Mouse (Mus musculus): ENCODE results near the gene Gramd1b. TPM values are rescaled to one million over a fixed set of nuclear protein-coding genes. Genes with fewer than 3 reads are reported as not detected.

Gene Gramd1b
- polyA plus RNA-seq, 1 experiment from 2014 or later: 5.7 TPM

GRCm38 (mm10) chr9:40294866-40295265 lies 236.3 kb downstream of the Gramd1b start:
- no peak for ATAC-seq (replicated peaks; ENCODE audit: insufficient number of reproducible peaks, insufficient read depth, low FRiP score, low read depth)
- peaks cover 25% of the 10 kb centered on the region for H3K36me3 ChIP-seq
- WGBS: 79% methylated on average over 1 of the region's 1 CpGs
- no peak overlapping the region for H3K4me3 ChIP-seq
- no peak overlapping the region for H3K4me2 ChIP-seq
- no peaks in the 10 kb centered on the region for H3K9me3 ChIP-seq (replicated peaks)
- no peak overlapping the region for H3K9ac ChIP-seq
- H3K27ac ChIP-seq: no peak overlapping the region
- H3K27me3 ChIP-seq: no peaks in the 10 kb centered on the region
- H3K4me1 ChIP-seq (replicated peaks): no peaks in the 10 kb centered on the region

- no peaks in the 10 kb centered on the region for H3K4me1 ChIP-seq (replicated peaks)
- H3K36me3 ChIP-seq: peaks cover 23% of the 10 kb centered on the region; the same call in 1 of the 2 replicates
- no peak overlapping the region for H3K4me3 ChIP-seq
- no peaks in the 10 kb centered on the region for H3K27me3 ChIP-seq
- no peak for ATAC-seq (replicated peaks; ENCODE audit: insufficient number of reproducible peaks, insufficient read depth, low FRiP score, low read depth)
- H3K9ac ChIP-seq: no peak overlapping the region
- no peak overlapping the region for H3K4me2 ChIP-seq
- no peak overlapping the region for H3K27ac ChIP-seq
- WGBS: 82% methylated on average over 5 of the region's 5 CpGs
- H3K9me3 ChIP-seq (replicated peaks): no peaks in the 10 kb centered on the region
Observed at GRCm38 (mm10) chr9:40294210-40294609, 237.0 kb downstream of the Gramd1b start.

DNA sequence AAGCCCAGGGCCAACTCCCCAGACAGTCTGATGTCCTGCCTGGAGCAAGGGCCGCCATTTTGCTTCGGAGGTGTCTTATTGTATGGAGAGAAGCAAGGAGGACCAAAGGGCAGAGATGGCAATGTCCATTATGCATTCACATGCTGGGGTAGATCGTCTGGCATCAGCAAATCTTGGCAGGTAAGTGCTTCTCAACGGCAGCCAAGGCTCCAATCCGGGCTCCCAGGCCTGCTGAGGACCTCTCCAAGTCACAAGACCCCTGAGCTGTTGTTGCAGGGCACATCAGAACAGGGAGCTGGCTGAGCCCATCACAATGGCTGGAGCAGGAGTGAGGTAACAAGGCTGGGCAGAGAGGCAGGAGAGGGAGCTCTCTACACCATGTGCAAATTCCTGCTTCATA lies 237.4 kb downstream of the Gramd1b start:
- H3K4me3 ChIP-seq: no peak overlapping the region
- H3K9me3 ChIP-seq (replicated peaks): no peaks in the 10 kb centered on the region
- 85% methylated on average over 5 of the region's 5 CpGs for WGBS
- H3K36me3 ChIP-seq: peaks cover 23% of the 10 kb centered on the region; the same call in 1 of the 2 replicates
- no peak for ATAC-seq (replicated peaks; ENCODE audit: insufficient number of reproducible peaks, insufficient read depth, low FRiP score, low read depth)
- no peaks in the 10 kb centered on the region for H3K27me3 ChIP-seq
- H3K4me1 ChIP-seq (replicated peaks): no peaks in the 10 kb centered on the region
- H3K9ac ChIP-seq: no peak overlapping the region
- no peak overlapping the region for H3K4me2 ChIP-seq
- no peak overlapping the region for H3K27ac ChIP-seq

DNA sequence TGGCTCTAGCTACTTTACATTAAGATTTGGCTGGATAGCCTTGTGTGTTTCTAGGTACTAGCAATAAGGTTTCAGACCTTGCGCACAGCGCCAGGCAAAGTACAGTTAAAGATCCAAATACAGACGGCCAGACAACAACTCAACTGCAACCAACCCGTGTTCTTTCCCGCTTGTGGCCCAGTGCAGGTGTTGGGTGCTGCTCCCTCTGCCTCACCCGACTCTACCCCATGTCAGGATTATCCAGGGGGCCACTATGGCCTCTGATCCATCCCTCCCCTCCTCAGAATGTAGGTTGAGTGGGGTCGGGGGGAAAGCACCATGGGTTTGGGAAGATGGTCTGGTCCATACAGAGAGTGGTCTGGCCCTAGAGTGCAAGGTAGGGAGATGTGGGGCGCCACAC lies 237.9 kb downstream of the Gramd1b start:
- H3K9me3 ChIP-seq (replicated peaks): no peaks in the 10 kb centered on the region
- H3K4me1 ChIP-seq (replicated peaks): no peaks in the 10 kb centered on the region
- H3K4me3 ChIP-seq: no peak overlapping the region
- 0 out of 2 replicates have a peak, but pooled peaks have one; percentile 43 for ATAC-seq (replicated peaks; ENCODE audit: insufficient number of reproducible peaks, insufficient read depth, low FRiP score, low read depth)
- no peak overlapping the region for H3K9ac ChIP-seq
- H3K27me3 ChIP-seq: no peaks in the 10 kb centered on the region
- H3K4me2 ChIP-seq: no peak overlapping the region
- H3K36me3 ChIP-seq: peaks cover 19% of the 10 kb centered on the region; the same call in 1 of the 2 replicates
- 83% methylated on average over 8 of the region's 8 CpGs for WGBS
- no peak overlapping the region for H3K27ac ChIP-seq

DNA sequence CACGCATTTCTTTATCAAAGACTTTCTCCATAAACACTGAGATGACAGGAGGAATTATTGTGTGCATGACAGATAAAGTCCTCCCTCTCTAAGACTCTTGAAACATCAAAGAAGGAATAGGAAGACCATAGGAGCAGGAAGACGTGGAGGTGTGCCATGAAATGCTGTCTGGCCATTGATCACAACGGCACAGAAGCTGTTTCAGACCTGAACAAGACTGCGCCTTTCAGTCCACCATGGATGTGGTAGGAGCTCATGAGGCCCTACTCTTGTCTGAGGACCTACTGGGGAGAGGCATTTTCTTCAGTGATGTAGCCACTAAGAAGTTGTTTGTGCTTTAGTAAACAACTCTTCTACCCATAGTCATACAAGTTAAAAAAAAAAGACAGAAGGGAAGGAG lies 238.7 kb downstream of the Gramd1b start:
- no peak overlapping the region for H3K4me3 ChIP-seq
- ATAC-seq (replicated peaks; ENCODE audit: insufficient number of reproducible peaks, insufficient read depth, low FRiP score, low read depth): no peak
- H3K9me3 ChIP-seq (replicated peaks): no peaks in the 10 kb centered on the region
- no peaks in the 10 kb centered on the region for H3K4me1 ChIP-seq (replicated peaks)
- peaks cover 14% of the 10 kb centered on the region; the same call in 1 of the 2 replicates for H3K36me3 ChIP-seq
- WGBS: 86% methylated on average over 4 of the region's 4 CpGs
- H3K27me3 ChIP-seq: no peaks in the 10 kb centered on the region
- H3K9ac ChIP-seq: no peak overlapping the region
- H3K4me2 ChIP-seq: no peak overlapping the region
- H3K27ac ChIP-seq: no peak overlapping the region

- Histone ChIP-seq H3K27ac (no peak overlapping the region), H3K27me3 (no peaks in the 10 kb centered on the region), H3K4me3 (no peak overlapping the region), H3K4me1 (replicated peaks) (no peaks in the 10 kb centered on the region), H3K9me3 (replicated peaks) (no peaks in the 10 kb centered on the region), H3K4me2 (no peak overlapping the region), H3K36me3 (no peaks in the 10 kb centered on the region), H3K9ac (no peak overlapping the region)
- no peak for ATAC-seq (replicated peaks; ENCODE audit: insufficient number of reproducible peaks, insufficient read depth, low FRiP score, low read depth)
- 78% methylated on average over 7 of the region's 7 CpGs for WGBS
Observed at GRCm38 (mm10) chr9:40282968-40283367, 248.2 kb downstream of the Gramd1b start.

DNA sequence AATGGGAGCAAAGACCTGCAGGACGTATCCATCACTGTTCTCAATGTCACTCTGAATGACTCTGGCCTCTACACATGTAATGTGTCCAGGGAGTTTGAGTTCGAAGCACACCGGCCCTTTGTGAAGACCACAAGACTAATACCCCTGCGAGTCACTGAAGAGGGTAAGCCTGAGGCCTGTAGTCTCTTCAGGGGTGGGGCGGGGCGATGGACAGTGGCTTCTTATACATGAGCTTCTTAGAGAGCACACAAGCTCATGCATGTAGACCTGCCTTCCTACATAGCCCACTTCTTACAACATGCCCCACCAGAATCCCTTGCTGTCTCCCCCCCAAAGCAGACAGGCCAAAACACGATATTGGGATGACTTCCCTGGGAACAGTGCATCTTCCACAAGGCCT lies 251.7 kb downstream of the Gramd1b start:
- Histone ChIP-seq H3K36me3 (no peaks in the 10 kb centered on the region), H3K4me2 (no peak overlapping the region), H3K27ac (no peak overlapping the region), H3K4me3 (no peak overlapping the region), H3K27me3 (no peaks in the 10 kb centered on the region), H3K9ac (no peak overlapping the region), H3K4me1 (replicated peaks) (no peaks in the 10 kb centered on the region), H3K9me3 (replicated peaks) (no peaks in the 10 kb centered on the region)
- 88% methylated on average over 7 of the region's 7 CpGs for WGBS
- no peak for ATAC-seq (replicated peaks; ENCODE audit: insufficient number of reproducible peaks, insufficient read depth, low FRiP score, low read depth)

- Histone ChIP-seq H3K27ac (no peak overlapping the region), H3K9me3 (replicated peaks) (no peaks in the 10 kb centered on the region), H3K27me3 (no peaks in the 10 kb centered on the region), H3K4me3 (no peak overlapping the region), H3K9ac (no peak overlapping the region), H3K36me3 (no peaks in the 10 kb centered on the region), H3K4me2 (no peak overlapping the region), H3K4me1 (replicated peaks) (peaks cover 7% of the 10 kb centered on the region; the same call in 1 of the 2 replicates)
- ATAC-seq (replicated peaks; ENCODE audit: insufficient number of reproducible peaks, insufficient read depth, low FRiP score, low read depth): no peak
- WGBS: 75% methylated on average over 3 of the region's 3 CpGs
Observed at GRCm38 (mm10) chr9:40277671-40278070, 253.5 kb downstream of the Gramd1b start.

- H3K36me3 ChIP-seq: no peaks in the 10 kb centered on the region
- no peak overlapping the region for H3K27ac ChIP-seq
- no peak overlapping the region for H3K4me3 ChIP-seq
- 68% methylated on average over 5 of the region's 5 CpGs for WGBS
- ATAC-seq (replicated peaks; ENCODE audit: insufficient number of reproducible peaks, insufficient read depth, low FRiP score, low read depth): no peak
- no peak overlapping the region for H3K4me2 ChIP-seq
- no peaks in the 10 kb centered on the region for H3K27me3 ChIP-seq
- no peaks in the 10 kb centered on the region for H3K9me3 ChIP-seq (replicated peaks)
- H3K9ac ChIP-seq: no peak overlapping the region
- H3K4me1 ChIP-seq (replicated peaks): peaks cover 9% of the 10 kb centered on the region; the same call in 1 of the 2 replicates
Observed at GRCm38 (mm10) chr9:40275904-40276303, 255.3 kb downstream of the Gramd1b start.

GRCm38 (mm10) chr9:40272822-40273221 lies 258.4 kb downstream of the Gramd1b start:
- ATAC-seq (replicated peaks; ENCODE audit: insufficient number of reproducible peaks, insufficient read depth, low FRiP score, low read depth): no peak
- peaks cover 19% of the 10 kb centered on the region for H3K27me3 ChIP-seq
- H3K27ac ChIP-seq: no peak overlapping the region
- no peaks in the 10 kb centered on the region for H3K9me3 ChIP-seq (replicated peaks)
- 72% methylated on average over 7 of the region's 7 CpGs for WGBS
- no peak overlapping the region for H3K4me3 ChIP-seq
- H3K4me1 ChIP-seq (replicated peaks): peaks cover 20% of the 10 kb centered on the region
- no peak overlapping the region for H3K9ac ChIP-seq
- H3K4me2 ChIP-seq: no peak overlapping the region
- no peaks in the 10 kb centered on the region for H3K36me3 ChIP-seq

GRCm38 (mm10) chr9:40271075-40271474 lies 260.1 kb downstream of the Gramd1b start:
- no peaks in the 10 kb centered on the region for H3K9me3 ChIP-seq (replicated peaks)
- no peaks in the 10 kb centered on the region for H3K36me3 ChIP-seq
- no peak overlapping the region for H3K27ac ChIP-seq
- peaks cover 26% of the 10 kb centered on the region for H3K27me3 ChIP-seq
- peaks cover 20% of the 10 kb centered on the region for H3K4me1 ChIP-seq (replicated peaks)
- 60% methylated on average over 3 of the region's 3 CpGs for WGBS
- no peak overlapping the region for H3K4me2 ChIP-seq
- H3K9ac ChIP-seq: no peak overlapping the region
- H3K4me3 ChIP-seq: no peak overlapping the region
- ATAC-seq (replicated peaks; ENCODE audit: insufficient number of reproducible peaks, insufficient read depth, low FRiP score, low read depth): no peak

DNA sequence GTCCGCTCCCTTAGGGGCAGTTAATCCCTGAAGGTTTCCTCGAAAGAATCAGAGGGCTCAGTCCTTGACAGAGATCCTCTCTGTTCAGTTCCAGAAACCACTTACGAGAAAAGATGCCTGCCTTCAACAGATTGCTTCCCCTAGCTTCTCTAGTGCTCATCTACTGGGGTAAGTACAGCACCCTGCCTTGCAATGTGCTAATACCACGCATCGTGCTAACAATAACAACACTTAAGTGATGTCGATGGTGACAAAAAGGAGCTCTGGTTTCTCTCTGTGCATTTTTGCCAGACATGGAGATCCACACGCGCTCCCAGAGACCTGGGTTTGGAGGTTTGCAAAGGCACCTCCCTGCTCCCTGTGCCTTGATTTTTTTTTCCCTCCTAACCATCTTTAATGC lies 261.3 kb downstream of the Gramd1b start:
- no peak overlapping the region for H3K27ac ChIP-seq
- peaks cover 20% of the 10 kb centered on the region for H3K4me1 ChIP-seq (replicated peaks)
- peak overlapping the region; percentile 73; the same call in 1 of the 2 replicates for H3K4me2 ChIP-seq
- WGBS: 22% methylated on average over 8 of the region's 8 CpGs
- no peak overlapping the region for H3K9ac ChIP-seq
- no peak for ATAC-seq (replicated peaks; ENCODE audit: insufficient number of reproducible peaks, insufficient read depth, low FRiP score, low read depth)
- H3K4me3 ChIP-seq: peak overlapping the region; percentile 38
- no peaks in the 10 kb centered on the region for H3K36me3 ChIP-seq
- no peaks in the 10 kb centered on the region for H3K9me3 ChIP-seq (replicated peaks)
- H3K27me3 ChIP-seq: peaks cover 26% of the 10 kb centered on the region

Data from heart, embryonic 15.5 days (tissue).